Mouse (Mus musculus): ENCODE data around the gene Spindoc. TPM values are rescaled to one million over a fixed set of nuclear protein-coding genes. Genes with fewer than 3 reads are reported as not detected.
A peak's percentile ranks its signal among the peaks of the same experiment; 100 is the strongest.

Spindoc gene
- 42.2 and 45.3 TPM in 2 replicates for polyA plus RNA-seq (2015; fragmentation: Nextera tagmentation; extraction: Ambion mirVana)

GRCm38 (mm10) chr19:7382903-7383865, at the start of gene Spindoc:
Gene Spindoc (minus strand): TSS chr19:7382994.
- Histone ChIP-seq H3K4me2 (replicated peaks) (peak within 1 kb of the TSS; percentile 81), H3K4me3 (replicated peaks) (peak within 1 kb of the TSS; percentile 68), H3K36me3 (peaks cover 12% of the 10 kb centered on the region), H3K9me3 (no peaks in the 10 kb centered on the region), H3K4me1 (replicated peaks) (peaks cover 46% of the 10 kb centered on the region), H3K27ac (peak within 1 kb of the TSS; percentile 95), H3K9ac (replicated peaks) (peak within 1 kb of the TSS; percentile 91), H3K27me3 (no peaks in the 10 kb centered on the region)
- peak; percentile 97 for ATAC-seq
- WGBS, result under 1% methylated on average over 48 of the region's 52 CpGs

- Histone ChIP-seq H3K4me2 (replicated peaks) (no peak overlapping the region), H3K9me3 (no peaks in the 10 kb centered on the region), H3K36me3 (peaks cover 83% of the 10 kb centered on the region), H3K27me3 (no peaks in the 10 kb centered on the region), H3K9ac (replicated peaks) (no peak overlapping the region), H3K4me1 (replicated peaks) (peaks cover 51% of the 10 kb centered on the region), H3K4me3 (replicated peaks) (no peak overlapping the region), H3K27ac (no peak overlapping the region)
- WGBS, result 55% methylated on average over 3 of the region's 3 CpGs
- no peak for ATAC-seq
These were observed 42.6 kb upstream of the Spindoc start for GRCm38 (mm10) chr19:7425398-7425775.

- Histone ChIP-seq H3K4me3 (replicated peaks) (peak overlapping the region; percentile 82; the same call in 1 of the 2 replicates), H3K27ac (peak overlapping the region; percentile 99), H3K36me3 (peaks cover 83% of the 10 kb centered on the region), H3K4me1 (replicated peaks) (peaks cover 57% of the 10 kb centered on the region), H3K4me2 (replicated peaks) (peak overlapping the region; percentile 70), H3K27me3 (no peaks in the 10 kb centered on the region), H3K9ac (replicated peaks) (peak overlapping the region; percentile 89), H3K9me3 (no peaks in the 10 kb centered on the region)
- ATAC-seq, result no peak
- WGBS, result 61% methylated on average over 8 of the region's 8 CpGs
These were observed 42.0 kb upstream of the Spindoc start for GRCm38 (mm10) chr19:7424590-7425397.

- Histone ChIP-seq H3K9me3 (no peaks in the 10 kb centered on the region), H3K27me3 (no peaks in the 10 kb centered on the region), H3K4me2 (replicated peaks) (peak overlapping the region; percentile 70), H3K4me3 (replicated peaks) (peak overlapping the region; percentile 82), H3K36me3 (peaks cover 78% of the 10 kb centered on the region), H3K4me1 (replicated peaks) (peaks cover 64% of the 10 kb centered on the region), H3K9ac (replicated peaks) (peak overlapping the region; percentile 89), H3K27ac (peak overlapping the region; percentile 99)
- ATAC-seq, result no peak
- 44% methylated on average over 7 of the region's 7 CpGs for WGBS
These were observed 41.3 kb upstream of the Spindoc start for GRCm38 (mm10) chr19:7424131-7424530.

GRCm38 (mm10) chr19:7423656-7424030, 40.8 kb upstream of the Spindoc start:
- peak overlapping the region; percentile 89 for H3K9ac ChIP-seq (replicated peaks)
- peak overlapping the region; percentile 70 for H3K4me2 ChIP-seq (replicated peaks)
- H3K27ac ChIP-seq, result peak overlapping the region; percentile 99
- ATAC-seq, result no peak; the same call in none of the 2 replicates
- H3K36me3 ChIP-seq, result peaks cover 73% of the 10 kb centered on the region
- peaks cover 69% of the 10 kb centered on the region for H3K4me1 ChIP-seq (replicated peaks)
- no peaks in the 10 kb centered on the region for H3K27me3 ChIP-seq
- H3K9me3 ChIP-seq, result no peaks in the 10 kb centered on the region
- H3K4me3 ChIP-seq (replicated peaks), result peak overlapping the region; percentile 82
- WGBS, result 11% methylated on average over 16 of the region's 16 CpGs

- Histone ChIP-seq H3K4me3 (replicated peaks) (peak overlapping the region; percentile 82), H3K4me2 (replicated peaks) (peak overlapping the region; percentile 70), H3K27ac (peak overlapping the region; percentile 99), H3K9me3 (no peaks in the 10 kb centered on the region), H3K36me3 (peaks cover 68% of the 10 kb centered on the region), H3K4me1 (replicated peaks) (peaks cover 69% of the 10 kb centered on the region), H3K27me3 (no peaks in the 10 kb centered on the region), H3K9ac (replicated peaks) (peak overlapping the region; percentile 89)
- ATAC-seq, result peak; percentile 65
- 4% methylated on average over 51 of the region's 51 CpGs for WGBS
These were observed 40.3 kb upstream of the Spindoc start for GRCm38 (mm10) chr19:7423028-7423655.

- ATAC-seq, result no peak
- Histone ChIP-seq H3K9me3 (no peaks in the 10 kb centered on the region), H3K27me3 (no peaks in the 10 kb centered on the region), H3K4me1 (replicated peaks) (peaks cover 69% of the 10 kb centered on the region), H3K36me3 (peaks cover 63% of the 10 kb centered on the region), H3K27ac (peak overlapping the region; percentile 99), H3K4me3 (replicated peaks) (peak overlapping the region; percentile 82), H3K4me2 (replicated peaks) (peak overlapping the region; percentile 70), H3K9ac (replicated peaks) (peak overlapping the region; percentile 89)
- WGBS, result 4% methylated on average over 29 of the region's 35 CpGs
These were observed 39.8 kb upstream of the Spindoc start for GRCm38 (mm10) chr19:7422656-7423027.

- 7% methylated on average over 48 of the region's 48 CpGs for WGBS
- Histone ChIP-seq H3K9me3 (no peaks in the 10 kb centered on the region), H3K4me1 (replicated peaks) (peaks cover 69% of the 10 kb centered on the region), H3K9ac (replicated peaks) (peak overlapping the region; percentile 89), H3K27me3 (no peaks in the 10 kb centered on the region), H3K4me3 (replicated peaks) (peak overlapping the region; percentile 82), H3K4me2 (replicated peaks) (peak overlapping the region; percentile 70), H3K36me3 (peaks cover 56% of the 10 kb centered on the region), H3K27ac (peak overlapping the region; percentile 99)
- peak; percentile 51 for ATAC-seq
These were observed 39.1 kb upstream of the Spindoc start for GRCm38 (mm10) chr19:7421602-7422591.

- H3K4me1 ChIP-seq (replicated peaks), result peaks cover 76% of the 10 kb centered on the region
- H3K9me3 ChIP-seq, result no peaks in the 10 kb centered on the region
- peaks cover 47% of the 10 kb centered on the region for H3K36me3 ChIP-seq
- H3K27ac ChIP-seq, result peak overlapping the region; percentile 99
- H3K9ac ChIP-seq (replicated peaks), result peak overlapping the region; percentile 89
- peak overlapping the region; percentile 82 for H3K4me3 ChIP-seq (replicated peaks)
- no peaks in the 10 kb centered on the region for H3K27me3 ChIP-seq
- peak overlapping the region; percentile 70 for H3K4me2 ChIP-seq (replicated peaks)
- WGBS, result 31% methylated on average over 27 of the region's 27 CpGs
- ATAC-seq, result no peak
These were observed 38.2 kb upstream of the Spindoc start for GRCm38 (mm10) chr19:7420841-7421601.

GRCm38 (mm10) chr19:7420108-7420507, 37.3 kb upstream of the Spindoc start:
- Histone ChIP-seq H3K9ac (replicated peaks) (peak overlapping the region; percentile 89), H3K4me3 (replicated peaks) (peak overlapping the region; percentile 82), H3K36me3 (peaks cover 41% of the 10 kb centered on the region), H3K9me3 (no peaks in the 10 kb centered on the region), H3K4me2 (replicated peaks) (peak overlapping the region; percentile 70), H3K4me1 (replicated peaks) (peaks cover 76% of the 10 kb centered on the region), H3K27me3 (no peaks in the 10 kb centered on the region), H3K27ac (peak overlapping the region; percentile 99)
- 58% methylated on average over 12 of the region's 12 CpGs for WGBS
- ATAC-seq, result no peak
